Mouse (Mus musculus) gastrocnemius, postnatal 10 days (tissue): ENCODE results near the gene Atg4d. TPM values are rescaled to one million over a fixed set of nuclear protein-coding genes. Genes with fewer than 3 reads are reported as not detected.
A peak's percentile ranks its signal among the peaks of the same experiment; 100 is the strongest.
"Not testable (repeated sequence)": the region's sequence is repeated elsewhere in the genome, so short reads cannot be mapped to it uniquely, and the experiment has no call there.

Experiments
- DNase-seq: peaks from one replicate; pipeline ENCODE4 v3.0.0; 2021; ENCODE audit warnings: mixed read lengths
- total RNA-seq, 2 experiments: library from RNA; stranded (reverse); gene quantifications; 2 replicates each; pipeline ENCODE4 v1.2.3; 2021

The Atg4d gene
- total RNA-seq, 2 experiments from 2014 or later: 28.4 to 31.9 TPM

GRCm38 (mm10) chr9:21239465-21239848, 25.6 kb upstream of the Atg4d start:
- no peak for DNase-seq

- peak; percentile 70 for DNase-seq
Measured at GRCm38 (mm10) chr9:21241343-21241742, 23.8 kb upstream of the Atg4d start.

- no peak for DNase-seq
Measured at GRCm38 (mm10) chr9:21243826-21244427, 21.2 kb upstream of the Atg4d start.

- DNase-seq: no peak
Measured at GRCm38 (mm10) chr9:21244428-21245112, 20.5 kb upstream of the Atg4d start.

GRCm38 (mm10) chr9:21245113-21245487, 20.0 kb upstream of the Atg4d start:
- DNase-seq: no peak

GRCm38 (mm10) chr9:21246342-21246741, 18.8 kb upstream of the Atg4d start:
- no peak for DNase-seq

- peak; percentile 60 for DNase-seq
Measured at GRCm38 (mm10) chr9:21248326-21248725, 16.8 kb upstream of the Atg4d start, which contains the start of gene S1pr5. Gene S1pr5 (minus strand): TSS chr9:21248443.

- DNase-seq: no peak
Measured at GRCm38 (mm10) chr9:21249629-21250508, 15.2 kb upstream of the Atg4d start.

- no peak for DNase-seq
Measured at GRCm38 (mm10) chr9:21250509-21250908, 14.6 kb upstream of the Atg4d start.

- no peak for DNase-seq
Measured at GRCm38 (mm10) chr9:21251116-21251735, 13.9 kb upstream of the Atg4d start.

- DNase-seq: no peak
Measured at GRCm38 (mm10) chr9:21254690-21255089, 10.4 kb upstream of the Atg4d start.

- not testable (repeated sequence) for DNase-seq
Measured at GRCm38 (mm10) chr9:21256349-21256748, 8.7 kb upstream of the Atg4d start.

- DNase-seq: no peak
Measured at GRCm38 (mm10) chr9:21260491-21261040, 4.5 kb upstream of the Atg4d start.

GRCm38 (mm10) chr9:21261831-21262230, 3.3 kb upstream of the Atg4d start:
- DNase-seq: no peak

- DNase-seq: no peak
Measured at GRCm38 (mm10) chr9:21264272-21264999, 657 bp upstream of the Atg4d start.

- no peak for DNase-seq
Measured at GRCm38 (mm10) chr9:21265611-21266010, 518 bp downstream of the Atg4d start.

GRCm38 (mm10) chr9:21266889-21267288, 1.8 kb downstream of the Atg4d start:
- no peak for DNase-seq

- no peak for DNase-seq
Measured at GRCm38 (mm10) chr9:21268305-21268704, 3.2 kb downstream of the Atg4d start.

GRCm38 (mm10) chr9:21269590-21269989, 4.5 kb downstream of the Atg4d start:
- DNase-seq: not testable (repeated sequence)

- no peak for DNase-seq
Measured at GRCm38 (mm10) chr9:21272391-21272790, 7.3 kb downstream of the Atg4d start.

- DNase-seq: no peak
Measured at GRCm38 (mm10) chr9:21273094-21273493, 8.0 kb downstream of the Atg4d start.
